Mouse (Mus musculus) midbrain, embryonic 14.5 days (tissue): ENCODE data around the gene 9130213A22Rik. TPM values are rescaled to one million over a fixed set of nuclear protein-coding genes. Genes with fewer than 3 reads are reported as not detected.

Experiments used
- ATAC-seq: fragments of 200-750 bp; cut with Nextera tagmentation; 2 replicates; pipeline ENCODE4 v1.8.0; 2017; ENCODE audit warnings: moderate number of reproducible peaks, moderate library complexity; ENCODE audit not compliant: low FRiP score, low TSS enrichment
- DNase-seq: peaks from one replicate; pipeline ENCODE4 v3.0.0-alpha.2; 2015
- H3K27ac ChIP-seq: fragments of 300-500 bp; sonication (generic); replicated peaks from 2 replicates; pipeline ENCODE4 v1.5.1; 2014; ENCODE audit warnings: mild to moderate bottlenecking, low read depth, low read length, moderate library complexity
- H3K27me3 ChIP-seq: fragments of 300-500 bp; sonication (generic); 2 replicates; pipeline ENCODE4 v1.6.1; 2014; ENCODE audit warnings: low read length, control low read depth, mixed read lengths; ENCODE audit not compliant: control insufficient read depth, insufficient read depth
- H3K36me3 ChIP-seq: fragments of 300-500 bp; sonication (generic); 2 replicates; pipeline ENCODE4 v1.6.1; 2014; ENCODE audit warnings: low read length, control low read depth; ENCODE audit not compliant: control insufficient read depth, insufficient read depth
- H3K4me1 ChIP-seq: fragments of 300-500 bp; sonication (generic); 2 replicates; pipeline ENCODE4 v1.6.1; 2014; ENCODE audit warnings: mild to moderate bottlenecking, antibody characterized with exemption, low read length, control low read depth; ENCODE audit not compliant: control insufficient read depth, insufficient read depth
- H3K4me2 ChIP-seq: fragments of 300-500 bp; sonication (generic); 2 replicates; pipeline ENCODE4 v1.6.1; 2014; ENCODE audit warnings: mild to moderate bottlenecking, low read length, moderate library complexity
- H3K4me3 ChIP-seq: fragments of 300-500 bp; sonication (generic); replicated peaks from 2 replicates; pipeline ENCODE4 v1.5.1; 2014; ENCODE audit warnings: low read depth, low read length
- H3K9ac ChIP-seq: fragments of 300-500 bp; sonication (generic); replicated peaks from 2 replicates; pipeline ENCODE4 v1.6.1; 2014; ENCODE audit warnings: mild to moderate bottlenecking, low read length, moderate library complexity
- H3K9me3 ChIP-seq: fragments of 300-500 bp; sonication (generic); 2 replicates; pipeline ENCODE4 v1.6.1; 2016; ENCODE audit warnings: low read length, control low read depth, mixed read lengths; ENCODE audit not compliant: control insufficient read depth
- WGBS: fragments of 180-500 bp; shearing (Covaris S2); extraction: QIAGEN DNeasy Blood & Tissue Kit; methylation state at CpG from one replicate; pipeline ENCODE4 v1.1.7; 2014; 5-methylcytosine and 5-hydroxymethylcytosine counted together
- polyA plus RNA-seq: library from polyadenylated mRNA; unstranded; fragments of >200 nt; fragmentation: Nextera tagmentation; extraction: Ambion mirVana; gene quantifications from 2 replicates; pipeline ENCODE4 v1.2.1, GENCODE M21; 2014

9130213A22Rik gene
- polyA plus RNA-seq, 1 experiment from 2014 or later, result 0.22 TPM

DNA sequence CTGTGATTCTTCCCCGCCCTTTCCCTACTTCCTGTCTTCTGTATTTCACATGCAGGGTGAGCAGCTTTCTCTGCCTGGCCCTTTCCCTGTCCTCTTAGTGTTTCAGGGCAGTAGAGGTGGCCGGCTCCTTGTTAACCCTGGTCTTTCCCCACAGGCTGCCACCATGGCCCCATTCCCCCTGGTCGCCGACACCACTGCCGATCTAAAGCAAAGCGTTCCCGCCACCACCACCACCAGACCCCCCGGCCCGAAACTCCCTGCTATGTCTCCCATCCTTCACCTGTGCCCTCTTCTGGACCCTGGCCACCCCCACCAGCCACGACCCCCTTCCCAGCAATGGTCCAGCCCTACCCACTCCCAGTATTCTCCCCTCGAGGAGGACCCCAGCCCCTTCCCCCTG lies 16.1 kb downstream of the 9130213A22Rik start:
- Histone ChIP-seq H3K4me1 (no peaks in the 10 kb centered on the region), H3K4me2 (no peak overlapping the region), H3K27ac (no peak overlapping the region), H3K27me3 (no peaks in the 10 kb centered on the region), H3K36me3 (peaks cover 82% of the 10 kb centered on the region), H3K4me3 (no peak overlapping the region), H3K9ac (no peak overlapping the region), H3K9me3 (no peaks in the 10 kb centered on the region)
- DNase-seq (no peak), ATAC-seq (no peak)
- 87% methylated on average over 11 of the region's 11 CpGs for WGBS

GRCm38 (mm10) chr11:69105796-69106195 lies 16.6 kb downstream of the 9130213A22Rik start:
- Histone ChIP-seq H3K9me3 (no peaks in the 10 kb centered on the region), H3K36me3 (peaks cover 87% of the 10 kb centered on the region), H3K27ac (no peak overlapping the region), H3K4me3 (no peak overlapping the region), H3K27me3 (no peaks in the 10 kb centered on the region), H3K9ac (no peak overlapping the region), H3K4me2 (no peak overlapping the region), H3K4me1 (no peaks in the 10 kb centered on the region)
- ATAC-seq (no peak), DNase-seq (no peak)
- WGBS, result 84% methylated on average over 2 of the region's 2 CpGs

- Histone ChIP-seq H3K4me1 (peaks cover 4% of the 10 kb centered on the region), H3K4me2 (no peak overlapping the region), H3K9me3 (no peaks in the 10 kb centered on the region), H3K27me3 (no peaks in the 10 kb centered on the region), H3K36me3 (peaks cover 88% of the 10 kb centered on the region), H3K4me3 (no peak overlapping the region), H3K27ac (no peak overlapping the region), H3K9ac (0 out of 2 replicates have a peak overlapping the region, but pooled peaks have one; percentile 12)
- 91% methylated on average over 6 of the region's 6 CpGs for WGBS
- DNase-seq, result no peak
- ATAC-seq, result no peak
Observed at GRCm38 (mm10) chr11:69105227-69105626, 17.2 kb downstream of the 9130213A22Rik start.

GRCm38 (mm10) chr11:69104487-69104886 lies 17.9 kb downstream of the 9130213A22Rik start:
- Histone ChIP-seq H3K4me2 (no peak overlapping the region), H3K36me3 (peaks cover 86% of the 10 kb centered on the region), H3K4me3 (no peak overlapping the region), H3K27me3 (no peaks in the 10 kb centered on the region), H3K27ac (no peak overlapping the region), H3K4me1 (peaks cover 7% of the 10 kb centered on the region), H3K9me3 (no peaks in the 10 kb centered on the region), H3K9ac (no peak overlapping the region)
- DNase-seq, result no peak
- ATAC-seq, result no peak
- WGBS, result 92% methylated on average over 14 of the region's 14 CpGs

DNA sequence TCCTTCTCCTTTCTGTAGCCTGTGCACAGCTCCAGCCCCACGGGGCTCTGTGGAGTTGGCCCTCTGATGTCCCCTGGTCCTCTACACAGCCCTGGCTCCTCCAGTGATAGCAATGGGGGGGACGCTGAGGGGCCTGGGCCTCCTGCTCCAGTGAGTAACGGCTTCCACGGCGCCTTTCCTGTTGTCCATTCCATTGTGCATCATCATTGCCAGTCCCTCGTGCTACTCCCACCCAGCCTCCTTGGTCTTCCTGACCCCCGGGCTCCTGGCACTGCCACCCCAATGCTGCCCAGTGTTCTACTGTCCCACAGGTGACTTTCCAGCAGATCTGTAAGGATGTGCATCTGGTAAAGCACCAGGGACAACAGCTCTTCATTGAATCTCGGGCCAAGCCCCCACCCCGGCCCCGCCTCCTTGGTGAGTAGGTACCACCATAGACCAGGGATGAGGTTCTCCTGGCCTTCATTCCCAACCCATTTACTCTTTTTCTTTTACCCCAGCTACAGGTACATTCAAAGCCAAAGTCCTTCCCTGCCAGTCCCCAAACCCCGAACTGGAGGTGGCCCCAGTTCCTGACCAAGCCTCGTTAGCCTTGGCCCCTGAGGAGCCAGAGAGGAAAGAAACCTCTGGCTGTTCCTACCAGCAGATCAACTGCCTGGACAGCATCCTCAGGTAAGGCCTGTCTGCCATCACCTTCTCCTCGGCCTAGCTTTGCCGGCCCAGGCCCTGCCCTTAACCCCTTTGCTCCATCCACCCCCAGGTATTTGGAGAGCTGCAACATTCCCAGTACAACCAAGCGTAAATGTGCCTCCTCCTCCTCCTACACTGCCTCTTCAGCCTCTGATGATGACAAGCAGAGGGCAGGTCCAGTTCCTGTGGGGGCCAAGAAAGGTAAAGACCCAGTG lies 18.6 kb downstream of the 9130213A22Rik start:
- Histone ChIP-seq H3K27me3 (no peaks in the 10 kb centered on the region), H3K4me3 (no peak overlapping the region), H3K27ac (no peak overlapping the region), H3K9me3 (no peaks in the 10 kb centered on the region), H3K4me1 (peaks cover 12% of the 10 kb centered on the region), H3K9ac (no peak overlapping the region), H3K36me3 (peaks cover 79% of the 10 kb centered on the region), H3K4me2 (no peak overlapping the region)
- DNase-seq (no peak), ATAC-seq (no peak)
- WGBS, result 90% methylated on average over 15 of the region's 15 CpGs

GRCm38 (mm10) chr11:69103121-69103520 lies 19.3 kb downstream of the 9130213A22Rik start:
- no peaks in the 10 kb centered on the region for H3K9me3 ChIP-seq
- H3K4me1 ChIP-seq, result peaks cover 19% of the 10 kb centered on the region
- no peaks in the 10 kb centered on the region for H3K27me3 ChIP-seq
- DNase-seq (no peak), ATAC-seq (no peak)
- peaks cover 74% of the 10 kb centered on the region for H3K36me3 ChIP-seq
- no peak overlapping the region for H3K4me3 ChIP-seq
- no peak overlapping the region for H3K9ac ChIP-seq
- no peak overlapping the region for H3K27ac ChIP-seq
- WGBS, result 94% methylated on average over 14 of the region's 14 CpGs
- no peak overlapping the region for H3K4me2 ChIP-seq

DNA sequence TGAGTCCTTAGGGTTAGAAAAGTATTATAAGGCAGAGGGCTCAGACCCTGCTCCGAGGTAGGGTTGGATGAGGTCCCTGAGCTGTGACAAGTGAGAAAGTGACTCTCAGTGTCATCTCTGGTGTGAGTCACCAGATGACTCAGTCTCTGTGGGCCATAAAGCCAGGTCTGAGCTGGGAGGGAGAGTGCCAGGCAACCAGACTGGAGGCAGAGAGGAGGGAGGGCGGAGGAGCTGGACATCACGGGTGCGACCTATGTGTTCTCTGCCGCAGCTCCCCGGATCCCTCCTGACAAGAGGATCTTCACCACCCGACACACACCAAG lies 20.0 kb downstream of the 9130213A22Rik start:
- H3K27me3 ChIP-seq, result no peaks in the 10 kb centered on the region
- H3K4me2 ChIP-seq, result no peak overlapping the region
- 96% methylated on average over 7 of the region's 7 CpGs for WGBS
- peaks cover 26% of the 10 kb centered on the region for H3K4me1 ChIP-seq
- H3K36me3 ChIP-seq, result peaks cover 66% of the 10 kb centered on the region
- H3K9ac ChIP-seq, result no peak overlapping the region
- H3K27ac ChIP-seq, result no peak overlapping the region
- ATAC-seq (no peak), DNase-seq (no peak)
- no peaks in the 10 kb centered on the region for H3K9me3 ChIP-seq
- no peak overlapping the region for H3K4me3 ChIP-seq

DNA sequence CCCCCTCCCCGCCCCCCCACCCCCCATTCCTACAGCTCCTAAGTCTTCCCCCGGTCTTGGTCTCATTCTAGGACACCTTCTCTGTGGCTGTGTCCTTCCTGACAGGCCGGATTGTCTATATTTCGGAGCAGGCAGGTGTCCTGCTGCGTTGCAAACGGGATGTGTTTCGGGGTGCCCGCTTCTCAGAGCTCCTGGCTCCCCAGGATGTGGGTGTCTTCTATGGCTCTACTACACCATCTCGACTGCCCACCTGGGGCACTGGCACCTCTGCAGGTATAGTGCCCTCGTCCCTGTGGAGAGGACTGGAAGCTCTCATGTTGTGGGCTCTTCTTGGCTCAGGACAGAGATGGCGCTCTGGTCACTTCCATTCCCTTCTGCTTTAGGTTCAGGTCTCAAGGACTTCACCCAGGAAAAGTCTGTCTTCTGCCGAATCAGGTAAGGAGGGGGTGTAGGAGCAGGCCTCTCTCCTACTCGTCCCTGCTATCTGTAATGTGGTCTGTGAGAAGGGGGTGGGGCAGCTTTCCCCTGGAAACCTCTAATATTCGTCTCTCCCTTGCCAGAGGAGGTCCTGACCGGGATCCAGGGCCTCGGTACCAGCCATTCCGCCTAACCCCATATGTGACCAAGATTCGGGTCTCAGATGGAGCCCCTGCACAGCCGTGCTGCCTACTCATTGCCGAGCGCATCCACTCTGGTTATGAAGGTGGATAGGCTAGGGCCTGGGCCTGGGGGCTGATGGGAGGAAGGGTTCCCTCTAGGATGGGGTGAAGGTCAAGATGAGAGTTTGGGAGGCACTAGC lies 20.6 kb downstream of the 9130213A22Rik start:
- Histone ChIP-seq H3K9ac (no peak overlapping the region), H3K27me3 (no peaks in the 10 kb centered on the region), H3K4me1 (peaks cover 32% of the 10 kb centered on the region), H3K4me3 (no peak overlapping the region), H3K4me2 (no peak overlapping the region), H3K27ac (no peak overlapping the region), H3K36me3 (peaks cover 61% of the 10 kb centered on the region), H3K9me3 (no peaks in the 10 kb centered on the region)
- no peak for DNase-seq
- ATAC-seq, result no peak
- WGBS, result 93% methylated on average over 21 of the region's 21 CpGs
